Mouse (Mus musculus): ENCODE measurements around the gene Gucy2d.

The Gucy2d gene

DNA sequence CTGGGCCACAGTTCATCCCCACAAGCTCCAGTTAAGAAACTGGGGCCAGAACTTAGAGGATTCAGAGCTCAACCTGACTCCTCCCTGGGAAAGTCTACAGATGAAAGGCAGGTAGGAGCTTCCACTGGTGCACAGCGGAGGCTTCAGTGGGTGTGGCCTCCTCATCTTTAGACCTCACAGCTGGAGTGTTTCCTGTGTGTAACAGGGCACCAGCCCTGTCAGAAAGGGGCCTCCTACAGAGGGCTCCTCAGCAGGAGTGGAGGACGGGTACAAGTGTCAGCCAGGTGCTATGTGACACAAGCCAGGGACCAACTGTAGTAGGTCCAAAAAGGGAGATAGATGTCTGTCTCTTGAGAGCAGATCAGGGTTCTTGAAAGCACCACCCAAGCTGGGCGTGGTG, 73.0 kb downstream of the Gucy2d start:
- peak; percentile 26 for DNase-seq (ENCODE audit: low read depth, low spot score)

- no peak for DNase-seq (ENCODE audit: low read depth, low spot score)
Observed at GRCm38 (mm10) chr7:98522576-98522975, 82.4 kb downstream of the Gucy2d start.

- DNase-seq (ENCODE audit: low read depth, low spot score): no peak
Observed at GRCm38 (mm10) chr7:98523070-98523812, 83.0 kb downstream of the Gucy2d start.

GRCm38 (mm10) chr7:98523813-98524361, 83.7 kb downstream of the Gucy2d start:
- DNase-seq (ENCODE audit: low read depth, low spot score): no peak

- no peak for DNase-seq (ENCODE audit: low read depth, low spot score)
Observed at GRCm38 (mm10) chr7:98524401-98524800, 84.2 kb downstream of the Gucy2d start.

DNA sequence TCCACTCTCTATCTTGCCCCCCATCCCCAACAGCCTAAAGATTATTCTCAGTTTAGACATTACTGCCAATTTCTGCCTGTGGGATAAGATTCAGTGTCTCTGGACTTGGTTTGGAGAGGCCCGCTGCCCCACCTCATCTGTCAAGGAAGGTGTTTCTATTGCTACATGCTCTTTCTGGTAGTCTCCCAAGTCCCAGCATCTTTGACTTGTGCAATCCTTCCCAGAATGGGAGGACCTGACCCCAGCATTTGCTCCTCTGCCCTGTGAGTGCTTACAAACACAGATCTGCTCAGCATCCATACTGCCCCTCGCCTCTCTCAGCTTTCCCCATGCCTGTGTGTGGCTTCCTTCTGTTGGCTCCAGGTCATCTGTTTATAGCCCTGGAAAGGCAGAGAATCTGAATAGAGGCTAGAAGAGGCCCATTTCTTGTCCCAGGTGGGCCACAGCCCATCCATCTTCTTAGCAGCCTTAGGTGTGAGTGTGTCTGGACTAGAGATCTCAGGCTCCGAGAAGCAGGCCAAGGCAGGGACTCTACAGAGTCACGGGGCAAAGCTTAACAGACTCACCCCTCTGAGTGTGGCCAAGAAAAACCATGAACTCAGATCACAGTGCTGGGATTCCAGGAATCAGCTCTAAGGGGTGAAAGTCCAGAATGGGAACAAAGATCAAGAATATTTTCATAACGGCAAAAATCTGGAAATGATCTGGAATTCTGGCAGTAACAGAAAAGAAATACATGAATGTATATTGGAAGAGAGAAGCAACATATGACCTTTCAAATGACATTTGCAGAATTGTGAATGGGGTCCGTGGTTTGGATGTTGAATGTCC, 84.9 kb downstream of the Gucy2d start:
- no peak for DNase-seq (ENCODE audit: low read depth, low spot score)
